ENCODE assay signal across 19 mouse cellular contexts in genomic region chr2:52987035-52987434, GRCm38 (mm10).
"Had no signal": no experiment of that assay in that cellular context is flagged by ENCODE, and none has a peak within 500 bp of the region (broad histone marks: within the 10 kb centered on the region; RNA-seq: fewer than 3 reads in every experiment).

No protein-coding gene starts in this region.

- ATAC-seq: lung, postnatal 0 days; midbrain, embryonic 13.5 days had no signal

- H3K27ac ChIP-seq: liver, embryonic 13.5 days; midbrain, embryonic 10.5 days; midbrain, embryonic 13.5 days had no signal

- DNase-seq: kidney, adult 2 months; kidney, postnatal 14 days; kidney, postnatal 4 days; layer of hippocampus, postnatal 36 days; liver, embryonic 13.5 days; lung, adult 2 months; right cerebral cortex, adult 18-20 months; right cerebral cortex, postnatal 14 days; right cerebral cortex, postnatal 4 days; thymus, adult 2 months; thymus, postnatal 14 days; thymus, postnatal 4 days had no signal

- H3K36me3 ChIP-seq: liver, embryonic 13.5 days; midbrain, embryonic 10.5 days; midbrain, embryonic 13.5 days; neural tube, embryonic 15.5 days had no signal

- H3K27me3 ChIP-seq: liver, embryonic 13.5 days; midbrain, embryonic 13.5 days; neural tube, embryonic 15.5 days had no signal

- H3K4me2 ChIP-seq: liver, embryonic 13.5 days; midbrain, embryonic 13.5 days; neural tube, embryonic 15.5 days had no signal

- H3K4me3 ChIP-seq: left cerebral cortex, adult 2 months; liver, embryonic 13.5 days; megakaryocyte, embryonic 14.5 days; midbrain, embryonic 10.5 days; midbrain, embryonic 13.5 days; myocyte; neural tube, embryonic 15.5 days had no signal

- H3K9ac ChIP-seq: liver, embryonic 13.5 days; midbrain, embryonic 13.5 days; neural tube, embryonic 15.5 days had no signal

- H3K4me1 ChIP-seq: liver, embryonic 13.5 days; megakaryocyte, embryonic 14.5 days had no signal

- H3K9me3 ChIP-seq: liver, embryonic 13.5 days; midbrain, embryonic 10.5 days; midbrain, embryonic 13.5 days; neural tube, embryonic 15.5 days had no signal
